Mouse (Mus musculus): ENCODE data around the gene Mif4gd. TPM values are rescaled to one million over a fixed set of nuclear protein-coding genes. Genes with fewer than 3 reads are reported as not detected.
A peak's percentile ranks its signal among the peaks of the same experiment; 100 is the strongest.

Gene Mif4gd
- polyA plus RNA-seq, 1 experiment from 2014 or later, result 35.9 TPM

DNA sequence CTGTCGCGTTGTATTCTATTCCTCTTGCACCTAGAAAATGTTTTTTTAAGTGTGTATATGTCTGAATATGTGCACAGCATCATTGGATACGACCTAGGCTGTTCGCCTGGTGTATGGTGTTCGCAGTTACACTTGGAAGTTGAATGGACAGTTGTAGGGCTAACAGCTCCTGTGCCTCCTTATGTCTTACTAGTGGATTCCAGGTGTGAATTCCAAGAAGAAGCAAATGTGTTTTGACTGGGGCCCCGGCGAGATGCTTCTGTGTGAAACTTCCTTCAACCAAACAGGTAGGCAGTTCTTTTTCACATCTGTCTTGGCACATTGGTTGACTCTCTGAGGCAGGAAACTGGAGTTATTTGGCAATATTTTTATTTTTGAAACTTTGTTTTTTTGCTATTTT, 47.8 kb downstream of the Mif4gd start:
- WGBS, result 14% methylated on average over 7 of the region's 7 CpGs
- Histone ChIP-seq H3K9me3 (replicated peaks; ENCODE audit: control insufficient read depth, low read length) (no peaks in the 10 kb centered on the region), H3K9ac (ENCODE audit: low read length) (peak overlapping the region; percentile 76), H3K4me3 (replicated peaks; ENCODE audit: low read length) (peak overlapping the region; percentile 77), H3K27ac (ENCODE audit: low read length) (no peak overlapping the region), H3K36me3 (ENCODE audit: control insufficient read depth, insufficient read depth, low read length) (peaks cover 4% of the 10 kb centered on the region; the same call in 1 of the 2 replicates), H3K27me3 (ENCODE audit: control insufficient read depth, insufficient read depth, low read length) (no peaks in the 10 kb centered on the region), H3K4me1 (ENCODE audit: control insufficient read depth, insufficient read depth, low read length) (peaks cover 12% of the 10 kb centered on the region), H3K4me2 (ENCODE audit: low read depth, low read length) (peak overlapping the region; percentile 72)
- no peak for ATAC-seq (ENCODE audit: insufficient read depth, low FRiP score)

DNA sequence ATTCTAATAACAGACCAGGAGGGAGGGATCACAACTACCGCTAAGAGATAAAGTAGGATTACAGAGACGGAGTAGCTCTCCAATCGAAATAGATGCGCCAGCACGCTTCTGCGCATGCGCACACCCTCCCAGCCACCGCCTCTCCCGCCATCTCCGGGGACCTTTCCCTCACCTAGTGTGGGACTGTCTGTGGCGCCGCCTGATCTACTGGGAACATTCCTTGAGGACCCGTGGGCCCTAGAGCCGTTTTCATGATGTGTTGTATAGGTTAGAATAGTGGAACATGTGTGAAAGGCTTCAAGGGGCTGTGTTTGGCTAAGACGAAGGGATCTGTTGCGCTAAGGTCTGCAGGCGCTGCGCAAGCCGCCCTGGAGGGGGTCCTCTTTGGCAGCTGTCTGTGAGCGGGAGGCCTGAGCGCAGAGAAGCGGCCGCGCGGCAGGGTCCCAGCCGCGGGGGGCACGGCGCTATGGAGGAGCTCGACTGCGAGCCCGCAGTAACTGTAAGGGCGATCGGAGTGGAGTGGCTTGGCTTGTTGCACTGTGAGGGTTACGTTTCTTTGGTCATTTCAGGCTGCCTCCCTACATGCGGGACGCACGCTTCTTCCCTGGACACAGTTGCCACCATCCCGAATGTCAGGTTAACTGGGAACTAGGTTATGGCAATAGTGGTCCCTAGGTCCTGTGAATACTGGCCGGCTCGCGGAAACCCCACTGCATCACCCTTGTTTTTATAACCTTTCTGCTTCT, 48.5 kb downstream of the Mif4gd start, which contains the start of gene Nup85:
TSS of gene Nup85 (plus strand) at position 371 of the 746 bp plus-strand sequence.
- Histone ChIP-seq H3K9ac (ENCODE audit: low read length) (peak within 1 kb of the TSS; percentile 76), H3K4me1 (ENCODE audit: control insufficient read depth, insufficient read depth, low read length) (peaks cover 12% of the 10 kb centered on the region), H3K4me2 (ENCODE audit: low read depth, low read length) (peak within 1 kb of the TSS; percentile 72), H3K36me3 (ENCODE audit: control insufficient read depth, insufficient read depth, low read length) (peaks cover 4% of the 10 kb centered on the region; the same call in 1 of the 2 replicates), H3K4me3 (replicated peaks; ENCODE audit: low read length) (peak within 1 kb of the TSS; percentile 77), H3K27ac (ENCODE audit: low read length) (peak within 1 kb of the TSS; percentile 70), H3K9me3 (replicated peaks; ENCODE audit: control insufficient read depth, low read length) (no peaks in the 10 kb centered on the region), H3K27me3 (ENCODE audit: control insufficient read depth, insufficient read depth, low read length) (no peaks in the 10 kb centered on the region)
- peak; percentile 94 for ATAC-seq (ENCODE audit: insufficient read depth, low FRiP score)
- under 1% methylated on average over 42 of the region's 42 CpGs for WGBS

DNA sequence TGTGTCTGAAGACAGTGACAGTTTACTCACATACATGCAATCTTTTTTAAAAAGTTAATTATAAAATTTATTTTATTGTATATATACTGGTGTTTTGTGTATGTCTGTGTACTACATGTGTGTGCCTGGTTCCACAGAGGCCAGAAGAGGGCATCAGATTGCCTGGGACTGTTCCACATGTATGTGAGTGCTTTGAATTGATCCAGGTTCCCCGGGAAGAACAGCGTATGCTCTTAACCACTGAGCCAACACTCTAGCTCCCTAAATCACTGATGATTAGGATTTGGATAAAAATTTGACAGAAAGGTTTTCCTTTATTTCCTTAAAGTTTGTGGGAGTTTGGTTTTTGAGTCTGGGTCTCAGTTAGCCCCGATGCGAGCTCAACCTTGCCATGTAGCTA, 49.4 kb downstream of the Mif4gd start:
- H3K9ac ChIP-seq (ENCODE audit: low read length), result peak overlapping the region; percentile 76
- H3K27ac ChIP-seq (ENCODE audit: low read length), result 0 out of 2 replicates have a peak overlapping the region, but pooled peaks have one; percentile 1
- peaks cover 12% of the 10 kb centered on the region for H3K4me1 ChIP-seq (ENCODE audit: control insufficient read depth, insufficient read depth, low read length)
- 37% methylated on average over 4 of the region's 4 CpGs for WGBS
- H3K27me3 ChIP-seq (ENCODE audit: control insufficient read depth, insufficient read depth, low read length), result no peaks in the 10 kb centered on the region
- H3K9me3 ChIP-seq (replicated peaks; ENCODE audit: control insufficient read depth, low read length), result no peaks in the 10 kb centered on the region
- H3K4me3 ChIP-seq (replicated peaks; ENCODE audit: low read length), result peak overlapping the region; percentile 77
- peak overlapping the region; percentile 72 for H3K4me2 ChIP-seq (ENCODE audit: low read depth, low read length)
- no peak for ATAC-seq (ENCODE audit: insufficient read depth, low FRiP score)
- H3K36me3 ChIP-seq (ENCODE audit: control insufficient read depth, insufficient read depth, low read length), result peaks cover 4% of the 10 kb centered on the region; the same call in 1 of the 2 replicates

Other genes with a start within 250 kb of the Mif4gd start
- gene Hid1, start 245.2 kb downstream of the Mif4gd start, polyA plus RNA-seq (2015; fragmentation: Nextera tagmentation; extraction: Ambion mirVana), result 44.0 and 46.2 TPM in 2 replicates
- 6.1 and 6.6 TPM in 2 replicates for gene Cdr2l, start 231.1 kb downstream of the Mif4gd start, polyA plus RNA-seq (2015; fragmentation: Nextera tagmentation; extraction: Ambion mirVana)
- 160 and 162 TPM in 2 replicates for gene Mrpl58, start 209.2 kb downstream of the Mif4gd start, polyA plus RNA-seq (2015; fragmentation: Nextera tagmentation; extraction: Ambion mirVana)
- 746 and 843 TPM in 2 replicates for gene Atp5h, start 193.0 kb downstream of the Mif4gd start, polyA plus RNA-seq (2015; fragmentation: Nextera tagmentation; extraction: Ambion mirVana)
- gene Kctd2, start 192.8 kb downstream of the Mif4gd start, polyA plus RNA-seq (2015; fragmentation: Nextera tagmentation; extraction: Ambion mirVana), result 3.2 and 3.6 TPM in 2 replicates
- gene Trim80, start 172.4 kb downstream of the Mif4gd start, polyA plus RNA-seq (2015; fragmentation: Nextera tagmentation; extraction: Ambion mirVana), result 0.22 and 0.26 TPM in 2 replicates
- gene Slc16a5, start 150.5 kb downstream of the Mif4gd start, polyA plus RNA-seq (2015; fragmentation: Nextera tagmentation; extraction: Ambion mirVana), result 2.8 and 3.7 TPM in 2 replicates
- 7.9 and 8.0 TPM in 2 replicates for gene Armc7, start 137.3 kb downstream of the Mif4gd start, polyA plus RNA-seq (2015; fragmentation: Nextera tagmentation; extraction: Ambion mirVana)
- 112 and 113 TPM in 2 replicates for gene Nt5c, start 121.1 kb downstream of the Mif4gd start, polyA plus RNA-seq (2015; fragmentation: Nextera tagmentation; extraction: Ambion mirVana)
- gene Jpt1, start 98.6 kb downstream of the Mif4gd start, polyA plus RNA-seq (2015; fragmentation: Nextera tagmentation; extraction: Ambion mirVana), result 454 and 457 TPM in 2 replicates
- gene Sumo2, start 76.7 kb downstream of the Mif4gd start, polyA plus RNA-seq (2015; fragmentation: Nextera tagmentation; extraction: Ambion mirVana), result 687 and 737 TPM in 2 replicates
- gene Nup85, start 48.5 kb downstream of the Mif4gd start, polyA plus RNA-seq (2015; fragmentation: Nextera tagmentation; extraction: Ambion mirVana), result 138 and 141 TPM in 2 replicates
- 78.5 and 91.1 TPM in 2 replicates for gene Mrps7, start 9.0 kb downstream of the Mif4gd start, polyA plus RNA-seq (2015; fragmentation: Nextera tagmentation; extraction: Ambion mirVana)
- gene Gga3, start 8.9 kb downstream of the Mif4gd start, polyA plus RNA-seq (2015; fragmentation: Nextera tagmentation; extraction: Ambion mirVana), result 17.4 and 18.8 TPM in 2 replicates
- gene Slc25a19, start 15.3 kb upstream of the Mif4gd start, polyA plus RNA-seq (2015; fragmentation: Nextera tagmentation; extraction: Ambion mirVana), result 22.1 and 22.7 TPM in 2 replicates
- gene Grb2, start 95.6 kb upstream of the Mif4gd start, polyA plus RNA-seq (2015; fragmentation: Nextera tagmentation; extraction: Ambion mirVana), result 59.1 and 79.6 TPM in 2 replicates
- gene Tmem94, start 152.5 kb upstream of the Mif4gd start, polyA plus RNA-seq (2015; fragmentation: Nextera tagmentation; extraction: Ambion mirVana), result 21.4 and 23.1 TPM in 2 replicates
- 14.9 and 16.8 TPM in 2 replicates for gene Caskin2, start 200.7 kb upstream of the Mif4gd start, polyA plus RNA-seq (2015; fragmentation: Nextera tagmentation; extraction: Ambion mirVana)
- gene Tsen54, start 201.8 kb upstream of the Mif4gd start, polyA plus RNA-seq (2015; fragmentation: Nextera tagmentation; extraction: Ambion mirVana), result 26.4 and 28.1 TPM in 2 replicates
- 65.6 and 75.3 TPM in 2 replicates for gene Llgl2, start 211.1 kb upstream of the Mif4gd start, polyA plus RNA-seq (2015; fragmentation: Nextera tagmentation; extraction: Ambion mirVana)
- 20.8 and 21.1 TPM in 2 replicates for gene Myo15b, start 245.4 kb upstream of the Mif4gd start, polyA plus RNA-seq (2015; fragmentation: Nextera tagmentation; extraction: Ambion mirVana)